Mouse (Mus musculus) adrenal gland, adult 8-10 months (tissue): ENCODE data around the gene Tssc4. TPM values are rescaled to one million over a fixed set of nuclear protein-coding genes. Genes with fewer than 3 reads are reported as not detected.

Experiments used
- DNase-seq: peaks from one replicate; pipeline ENCODE4 v3.0.0; 2022
- total RNA-seq, 4 experiments: library from RNA; stranded (reverse); gene quantifications; 2 replicates each; pipeline ENCODE4 v1.2.4; 2022

Tssc4 gene
- total RNA-seq, 4 experiments from 2014 or later: 26.5 to 36.9 (median 33.5) TPM

DNA sequence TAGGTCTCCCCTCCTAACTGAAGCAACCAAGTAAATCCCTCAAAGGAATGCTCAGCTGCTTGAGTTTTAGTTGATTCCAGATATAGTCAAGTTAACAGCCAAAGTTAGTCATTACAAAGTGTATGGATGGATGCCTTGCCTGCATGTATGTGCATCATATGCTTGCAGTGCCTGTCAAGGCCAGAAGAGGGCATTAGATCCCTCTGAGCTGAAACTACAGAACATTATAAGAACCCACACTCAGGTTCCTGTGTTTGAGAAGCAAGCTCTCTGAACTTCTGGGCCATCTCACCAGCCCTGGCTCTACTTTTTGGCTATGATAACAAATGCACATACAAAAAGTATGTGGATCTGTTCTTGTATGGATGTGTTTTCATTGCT, 24.2 kb upstream of the Tssc4 start:
- DNase-seq: no peak

DNA sequence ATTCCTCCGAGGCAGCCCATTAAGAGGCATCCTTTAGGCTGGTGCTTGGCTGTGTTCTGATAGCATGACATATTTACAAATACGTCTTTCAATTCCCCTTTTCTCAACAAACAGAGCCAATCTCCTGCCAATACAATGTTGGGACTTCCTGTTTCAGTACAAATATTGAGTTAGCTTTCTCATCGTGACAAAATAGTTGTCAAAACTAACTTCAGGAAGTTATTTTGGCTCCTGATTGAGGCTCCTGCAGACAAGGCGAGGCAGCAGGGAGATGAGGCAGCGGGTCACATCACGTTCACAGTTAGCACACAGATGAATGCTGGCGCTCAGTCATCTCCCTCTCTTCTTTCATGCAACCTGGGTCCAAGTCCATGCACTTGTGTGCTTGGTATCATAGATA, 22.7 kb upstream of the Tssc4 start:
- DNase-seq: no peak

DNA sequence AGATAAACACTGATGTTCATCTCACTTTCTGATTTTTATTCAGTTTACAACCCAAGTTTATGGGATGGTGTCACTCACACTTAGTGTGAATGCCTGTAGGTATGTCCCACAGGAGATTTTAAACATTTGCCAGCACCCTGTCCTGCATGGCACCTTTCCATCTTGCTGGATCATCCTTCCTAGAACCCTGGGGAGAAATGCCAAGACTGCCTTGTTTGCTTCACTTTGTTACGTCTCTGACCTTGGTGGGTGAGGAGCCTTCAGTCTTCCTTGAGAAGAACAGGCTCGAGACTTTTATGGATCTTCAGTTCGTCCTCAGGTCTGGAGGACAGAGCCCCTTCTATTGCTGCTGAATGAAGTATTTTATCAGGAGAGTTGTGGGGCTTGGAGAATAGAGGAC, 19.7 kb upstream of the Tssc4 start:
- no peak for DNase-seq

DNA sequence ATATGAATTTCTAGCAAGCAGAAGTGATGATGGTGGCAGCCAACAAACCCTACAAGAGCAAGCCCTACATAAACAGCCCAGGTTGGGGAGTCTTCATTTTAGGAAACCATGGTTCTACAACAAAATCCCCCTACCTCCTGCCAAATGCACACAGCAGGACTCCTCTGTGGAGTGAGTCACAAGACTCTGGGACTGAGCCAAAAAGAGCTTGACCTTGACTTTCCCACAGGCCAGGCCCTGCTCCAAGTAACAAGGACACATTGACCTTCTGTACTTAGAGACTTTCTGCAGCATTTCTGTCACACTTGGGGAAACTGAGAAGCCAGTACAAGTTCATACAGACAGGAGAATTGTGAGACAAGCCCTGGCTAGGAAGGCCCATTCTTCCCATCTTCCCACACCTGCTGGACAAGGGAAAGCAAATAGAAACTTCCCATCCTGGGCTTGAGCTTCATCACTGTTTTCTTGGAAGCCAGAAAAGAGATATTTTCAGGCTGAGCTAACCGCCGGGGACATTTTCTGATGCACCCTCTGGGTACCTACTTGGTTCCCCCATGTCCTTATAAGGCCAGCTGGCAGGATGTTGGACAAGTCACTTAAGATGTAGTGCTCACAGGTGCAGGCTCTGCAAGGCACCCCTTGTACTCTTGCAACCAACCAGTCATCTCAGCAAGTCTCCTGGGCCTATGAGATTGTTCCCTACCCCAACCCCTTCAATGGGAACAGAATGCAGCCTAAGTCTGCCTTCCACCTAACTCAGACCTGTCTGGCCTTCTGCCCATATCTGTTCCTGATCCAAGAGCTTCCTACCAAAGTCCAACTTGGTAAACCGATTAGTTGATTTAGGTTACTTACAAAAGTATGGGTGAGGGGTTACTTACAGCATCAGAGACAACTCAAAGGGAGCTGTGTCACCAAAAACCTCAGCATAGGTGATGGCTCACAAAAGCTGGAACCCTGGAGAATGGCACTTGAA, 18.9 kb upstream of the Tssc4 start:
- peak; percentile 90 for DNase-seq

DNA sequence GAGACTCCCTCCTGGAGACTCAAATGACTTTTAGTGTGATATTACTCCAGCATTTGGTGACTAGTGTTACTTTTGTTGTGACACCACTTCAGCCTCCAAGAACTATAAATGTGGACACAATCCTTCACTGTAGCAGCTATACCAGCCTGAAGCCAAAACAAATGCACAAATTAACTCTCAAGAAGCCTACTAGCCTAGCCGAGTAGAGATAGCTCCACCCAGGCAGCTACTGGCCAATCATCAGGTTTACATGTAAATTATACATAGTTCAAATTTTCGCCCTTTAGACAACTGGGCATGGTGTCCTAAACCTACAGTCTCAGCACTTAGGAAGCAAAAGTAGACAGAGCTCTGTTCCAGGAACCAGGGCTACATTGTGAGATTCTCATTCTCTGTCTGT, 17.7 kb upstream of the Tssc4 start:
- no peak for DNase-seq

DNA sequence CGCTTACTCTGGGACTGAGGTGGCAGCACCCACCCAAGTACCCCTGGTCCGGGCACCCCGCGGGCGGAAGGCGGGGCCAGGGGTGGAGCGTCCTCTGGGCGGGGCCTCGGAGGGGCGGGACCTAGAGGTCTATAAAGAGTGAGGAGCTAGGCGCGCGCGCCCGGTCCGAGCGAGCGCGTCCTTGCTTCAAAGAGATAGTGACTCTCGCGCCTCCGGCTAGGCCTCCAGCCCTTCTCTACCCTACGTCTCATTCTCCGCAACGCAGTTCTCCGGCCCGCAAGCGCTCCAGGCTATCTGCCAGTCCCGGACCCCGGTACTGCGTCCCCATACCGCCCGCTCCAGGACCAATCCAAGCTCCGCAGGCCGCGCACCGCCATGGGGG, 16.4 kb upstream of the Tssc4 start, which contains the start of gene Cd81:
Cd81 (plus strand) TSS at position 114 of the 382 bp plus-strand sequence.
- peak; percentile 85 for DNase-seq

DNA sequence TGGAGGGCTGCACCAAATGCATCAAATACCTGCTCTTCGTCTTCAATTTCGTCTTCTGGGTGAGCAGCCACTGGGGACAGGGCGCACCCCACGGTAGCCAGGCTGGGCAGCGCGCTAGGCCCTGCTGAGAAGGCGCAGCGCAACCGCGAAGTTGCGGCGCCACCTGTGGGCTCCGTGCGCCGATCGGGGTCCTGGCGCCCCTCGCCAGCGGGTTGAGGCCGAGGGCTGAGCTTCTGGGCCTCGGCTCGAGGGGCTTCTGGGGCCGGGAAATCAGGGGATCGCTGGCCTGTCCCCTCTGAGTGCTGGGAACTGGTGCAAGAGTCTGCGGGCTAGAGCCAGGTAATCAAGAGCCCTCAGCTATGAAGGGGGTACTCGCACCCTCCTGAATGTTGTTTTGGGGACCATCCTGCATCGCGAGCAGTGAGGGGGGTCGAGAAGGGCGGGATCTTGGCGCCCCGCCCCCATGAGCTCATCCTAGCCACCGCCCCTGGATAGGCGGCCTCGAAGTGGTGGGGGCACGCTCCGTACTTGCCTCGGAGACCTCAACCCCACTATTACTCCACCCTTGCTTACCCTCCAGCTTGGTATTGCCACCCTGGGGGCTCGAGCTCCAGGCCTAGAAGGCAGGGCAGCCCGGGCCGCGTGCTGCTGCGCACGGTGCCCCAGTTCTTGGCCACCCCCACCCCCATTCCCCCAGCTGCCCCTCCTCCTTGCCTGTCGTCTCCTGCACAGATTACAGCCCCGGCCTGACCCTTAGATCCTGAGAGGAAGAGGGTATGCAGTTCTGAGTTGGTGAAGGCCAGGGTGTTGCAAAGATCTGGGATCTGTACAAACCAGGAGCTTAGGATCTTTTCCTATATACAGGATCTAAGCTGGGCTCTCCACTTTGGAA, 15.8 kb upstream of the Tssc4 start:
- DNase-seq: peak; percentile 74

DNA sequence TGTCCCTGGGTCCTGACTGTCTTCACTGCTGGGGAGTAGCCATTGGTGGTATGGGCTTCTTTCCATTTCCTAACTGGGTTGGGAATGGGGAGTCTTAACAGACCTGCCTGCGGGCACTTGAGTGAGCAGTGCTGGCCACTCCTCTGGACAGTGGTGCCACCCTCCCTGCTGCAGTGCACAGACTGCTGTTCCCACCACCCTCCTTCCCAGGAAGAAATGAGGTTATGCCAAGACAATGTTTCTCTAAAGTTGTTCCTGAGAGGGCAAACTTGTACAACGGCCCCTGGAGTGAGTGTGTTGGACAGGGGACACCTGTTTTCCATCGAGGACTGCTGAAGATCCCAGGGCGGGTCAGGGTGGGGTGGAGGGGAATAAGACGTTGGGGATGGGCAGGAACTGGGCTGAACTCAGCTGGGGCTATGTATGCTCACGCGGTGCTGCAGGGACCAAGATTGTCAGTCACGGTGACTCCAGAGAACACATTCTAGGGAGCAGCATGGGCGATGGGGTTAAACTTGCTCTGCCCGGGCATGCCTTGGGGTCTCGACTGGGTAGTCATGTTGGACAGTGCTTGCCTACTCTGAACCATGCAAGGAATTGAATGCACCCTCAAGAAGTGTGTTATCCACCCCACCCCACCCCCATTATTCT, 15.0 kb upstream of the Tssc4 start:
- DNase-seq: no peak

DNA sequence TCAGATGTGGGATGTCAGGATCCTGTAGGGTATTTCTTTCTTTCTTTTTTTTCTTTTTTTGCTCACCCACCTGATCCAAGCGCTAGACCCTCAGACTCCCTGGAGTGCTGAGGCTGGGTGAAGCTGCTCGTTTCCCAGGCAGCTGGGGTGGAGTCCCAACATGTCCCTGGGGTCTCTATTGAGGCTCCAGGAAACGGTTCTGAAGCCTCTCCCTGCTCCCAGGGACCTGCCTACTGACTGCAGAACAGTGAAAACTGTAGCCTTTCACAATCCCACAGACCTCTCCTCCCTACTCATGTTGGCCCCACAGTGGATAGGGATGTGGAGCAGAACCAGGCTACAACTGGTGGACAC, 14.5 kb upstream of the Tssc4 start:
- DNase-seq: no peak

DNA sequence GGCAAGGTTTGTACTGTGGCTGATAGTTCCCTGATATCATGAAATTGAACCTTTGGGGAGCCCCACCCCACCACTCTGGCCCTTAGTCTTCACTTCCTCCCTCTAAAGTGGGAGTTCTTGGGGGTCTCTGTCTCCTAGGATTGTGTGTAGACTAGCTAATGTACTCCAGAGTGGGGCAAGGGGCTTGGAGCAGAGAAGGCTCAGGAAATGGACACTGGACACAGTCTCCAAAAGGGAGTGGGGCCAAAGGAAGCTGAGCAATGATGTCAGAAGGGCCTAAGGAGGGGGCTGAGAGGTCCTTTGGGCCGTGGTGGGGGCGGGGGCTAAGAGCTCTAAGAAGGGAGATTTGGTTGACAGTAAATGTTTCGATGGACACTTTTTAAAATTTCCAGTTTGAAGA, 14.0 kb upstream of the Tssc4 start:
- no peak for DNase-seq

DNA sequence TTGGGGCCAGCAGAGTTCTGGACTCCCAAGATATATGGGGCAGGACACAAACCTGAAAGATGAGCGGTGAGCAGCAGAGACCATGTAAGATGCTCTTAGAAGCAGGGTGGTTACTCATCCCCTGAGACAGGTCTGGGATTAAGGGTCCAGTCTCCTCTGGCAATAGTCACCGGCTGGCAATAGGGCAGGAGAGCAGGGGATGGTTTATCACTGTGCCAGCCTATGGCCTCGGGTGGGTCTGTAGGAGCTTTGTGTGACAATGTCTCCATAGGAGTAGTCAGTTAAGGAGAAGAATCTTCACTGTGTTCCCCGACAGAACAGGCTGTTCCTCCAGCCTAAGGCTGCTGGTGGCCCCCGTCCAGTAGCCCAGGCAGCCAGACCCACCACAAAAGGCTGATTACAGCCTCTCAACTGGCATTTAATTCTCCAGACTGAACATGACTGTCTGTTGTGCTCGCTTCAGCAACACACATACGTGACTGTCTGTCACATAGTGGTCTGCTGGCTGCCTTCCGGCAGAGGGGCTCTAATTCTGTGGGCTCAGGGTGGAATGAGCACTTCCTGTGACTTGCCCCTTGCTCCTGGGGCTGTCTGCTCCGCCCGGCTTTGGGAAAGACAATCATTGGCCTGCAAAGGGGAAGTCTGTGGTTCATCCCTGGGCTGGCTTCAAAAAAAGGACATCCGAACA, 13.4 kb upstream of the Tssc4 start:
- no peak for DNase-seq

DNA sequence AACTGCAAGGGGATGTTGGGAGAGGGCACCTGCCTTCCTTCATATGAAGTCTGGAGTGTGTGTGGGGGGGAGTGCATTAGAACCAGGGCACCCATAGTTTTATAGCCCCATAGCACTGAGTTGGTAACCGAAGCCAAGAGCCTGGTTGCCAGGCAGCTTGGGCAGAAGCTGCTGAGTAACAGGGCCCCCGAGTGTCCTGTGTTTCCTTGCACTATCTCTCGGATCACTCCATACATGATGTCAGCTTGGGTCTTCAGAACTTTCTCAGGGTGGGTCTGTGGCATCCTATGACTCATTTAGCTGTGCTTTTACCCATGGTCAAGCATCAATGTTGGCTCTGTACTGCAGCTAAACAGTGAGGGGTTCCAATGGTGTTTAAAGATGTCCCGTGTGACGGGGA, 12.0 kb upstream of the Tssc4 start:
- no peak for DNase-seq

DNA sequence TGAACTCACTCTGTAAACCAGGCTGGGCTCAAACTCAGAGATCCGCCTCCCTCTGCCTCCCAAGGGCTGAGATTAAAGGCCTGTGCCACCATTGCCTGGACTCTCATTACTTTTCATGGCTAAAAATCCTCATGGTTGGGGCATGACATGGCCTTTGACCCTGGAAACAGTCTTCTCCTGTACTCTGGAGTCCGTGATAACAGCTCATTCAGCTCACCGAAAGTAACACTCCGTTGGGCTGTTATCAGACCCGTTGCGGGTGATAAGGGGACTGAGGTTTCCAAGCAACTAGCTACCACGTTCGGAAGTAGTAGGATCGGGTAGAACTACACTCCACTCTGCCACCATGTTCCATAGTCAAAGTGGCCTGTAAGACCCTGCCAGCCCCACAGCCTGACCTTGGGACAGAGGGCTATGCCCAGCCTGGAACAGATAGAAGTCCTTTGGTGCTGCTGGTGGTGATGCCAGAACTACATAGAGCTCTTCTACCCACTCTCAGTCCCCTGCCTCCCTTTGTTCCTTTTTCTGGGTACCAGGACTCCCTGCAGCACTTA, 11.3 kb upstream of the Tssc4 start:
- no peak for DNase-seq

DNA sequence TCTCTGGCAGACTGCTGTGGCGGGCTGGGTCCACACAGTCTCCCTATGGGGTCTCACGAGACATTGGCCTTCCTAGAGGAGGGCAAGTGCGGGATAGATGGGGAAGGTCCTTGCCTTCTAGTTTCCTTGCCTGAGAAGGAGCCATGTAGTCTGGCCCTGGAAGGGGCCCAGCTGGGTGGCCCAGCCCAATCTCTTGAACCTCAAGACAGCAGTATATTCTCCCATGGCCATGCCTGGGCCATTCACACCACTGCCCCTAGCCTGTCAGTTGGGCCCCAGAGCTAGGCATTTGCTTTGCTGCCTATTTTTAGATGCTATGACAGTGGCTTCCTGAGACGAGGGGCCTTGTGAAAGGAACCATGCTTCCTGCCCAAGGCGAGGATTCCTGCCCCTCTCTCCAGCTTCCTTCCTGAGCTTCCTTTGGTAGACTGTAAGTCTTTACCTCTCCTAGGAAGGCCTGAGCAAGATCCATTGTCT, 10.8 kb upstream of the Tssc4 start:
- no peak for DNase-seq

DNA sequence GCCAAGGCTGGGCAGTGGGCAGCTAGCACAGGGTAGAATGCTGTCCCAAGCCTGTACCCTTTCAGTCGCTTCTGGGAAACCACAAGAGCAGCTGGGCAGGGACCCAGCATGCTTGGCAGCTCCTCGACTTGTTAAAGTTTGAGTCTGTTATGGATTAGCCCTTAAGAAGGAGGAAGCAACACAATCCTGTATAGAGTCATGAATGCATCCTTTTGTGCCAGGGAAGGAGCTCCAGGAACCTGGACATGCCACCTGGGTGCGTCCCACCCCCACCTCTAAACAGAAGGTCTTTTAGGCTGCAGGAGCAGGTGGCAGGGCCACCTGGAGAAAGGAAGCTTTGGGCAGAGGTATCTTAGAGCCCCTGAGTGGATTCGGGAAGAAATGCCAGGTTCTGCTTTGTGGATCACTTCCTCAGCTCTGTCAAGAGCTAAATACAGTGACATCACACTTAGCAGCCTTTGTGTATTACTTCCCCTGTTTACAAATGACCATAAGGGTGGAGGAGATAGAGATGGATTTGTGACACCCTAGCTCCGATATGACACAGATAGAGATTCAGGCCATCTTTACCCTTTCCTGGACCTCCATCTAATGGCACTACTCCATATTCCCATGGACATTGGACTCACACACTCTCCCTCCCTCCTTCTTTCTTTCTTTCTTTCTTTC, 9.7 kb upstream of the Tssc4 start:
- DNase-seq: no peak

DNA sequence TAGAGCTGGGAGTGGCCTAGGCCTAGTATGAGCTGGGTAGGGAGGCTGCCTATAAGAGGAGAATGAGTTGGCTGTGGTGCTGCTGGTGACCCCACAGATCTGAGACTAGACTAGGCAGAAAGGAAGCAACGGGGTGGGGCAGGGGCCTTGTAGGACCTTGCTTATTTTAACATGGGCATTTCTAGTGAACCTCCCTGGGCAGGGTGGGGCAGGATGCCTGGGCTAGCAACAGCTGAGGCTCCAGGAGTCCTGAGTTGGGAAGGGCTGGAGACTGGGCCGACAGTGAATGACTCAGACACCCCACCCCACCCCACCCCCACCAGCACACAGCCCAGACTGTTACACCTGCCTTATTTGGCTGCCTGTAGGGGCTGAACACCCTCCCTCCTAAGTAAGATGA, 6.3 kb upstream of the Tssc4 start:
- DNase-seq: no peak

DNA sequence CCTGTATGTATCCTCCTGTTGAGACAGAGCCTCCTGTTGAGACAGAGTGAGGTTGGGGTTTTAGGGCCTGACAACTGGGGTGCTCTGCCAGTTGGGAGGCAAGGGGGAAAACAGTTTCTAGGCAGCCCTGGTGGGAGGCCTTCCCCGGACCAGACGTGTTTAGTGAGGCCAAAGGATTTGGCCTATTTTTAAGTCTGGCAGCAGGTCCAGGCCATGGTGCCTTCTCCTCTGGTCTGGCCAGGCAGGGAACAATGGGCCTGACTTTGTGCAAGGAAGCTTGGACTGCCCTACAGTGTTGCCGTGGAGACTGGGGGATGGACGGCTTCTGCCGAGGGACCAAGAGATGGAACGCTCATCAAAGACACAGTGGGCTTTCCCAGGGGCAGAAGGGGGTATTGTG, 4.8 kb upstream of the Tssc4 start:
- no peak for DNase-seq

DNA sequence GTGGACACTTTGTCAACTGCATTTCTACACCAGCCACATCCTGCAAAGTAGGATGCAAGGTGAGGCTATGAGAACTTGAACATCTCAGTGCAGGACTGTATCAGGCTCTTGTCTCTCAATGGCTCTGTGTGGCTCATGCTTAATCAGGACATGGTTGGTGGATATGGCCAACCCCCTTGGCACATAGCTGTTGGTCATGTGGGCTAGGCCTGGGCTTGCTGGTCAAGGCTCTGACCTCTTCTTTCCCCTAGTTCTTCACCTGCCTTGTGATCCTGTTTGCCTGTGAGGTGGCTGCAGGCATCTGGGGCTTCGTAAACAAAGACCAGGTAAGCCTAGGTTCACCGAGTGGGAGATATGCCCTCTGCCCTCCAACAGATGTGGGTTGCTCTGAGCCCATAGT, 3.4 kb upstream of the Tssc4 start:
- no peak for DNase-seq

DNA sequence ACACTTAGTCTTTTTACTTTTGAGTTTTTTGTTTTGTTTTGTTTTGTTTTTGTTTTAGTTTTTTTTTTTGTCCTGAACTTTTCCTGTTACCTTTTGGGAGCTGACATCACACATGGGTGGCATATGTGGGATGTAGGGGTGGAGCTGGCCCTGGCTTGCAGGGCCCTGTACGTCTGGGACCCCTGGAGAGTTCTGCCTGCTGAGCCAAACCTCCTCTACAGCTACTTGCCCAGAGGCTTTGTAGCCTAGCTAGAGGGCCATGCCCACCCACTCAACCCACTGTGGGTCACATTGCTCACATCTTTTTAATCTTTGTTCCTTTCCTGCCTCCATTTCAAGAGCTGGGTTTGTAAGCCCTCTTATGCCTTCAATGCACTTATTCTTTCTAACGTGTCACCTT, 1.6 kb upstream of the Tssc4 start:
- no peak for DNase-seq

DNA sequence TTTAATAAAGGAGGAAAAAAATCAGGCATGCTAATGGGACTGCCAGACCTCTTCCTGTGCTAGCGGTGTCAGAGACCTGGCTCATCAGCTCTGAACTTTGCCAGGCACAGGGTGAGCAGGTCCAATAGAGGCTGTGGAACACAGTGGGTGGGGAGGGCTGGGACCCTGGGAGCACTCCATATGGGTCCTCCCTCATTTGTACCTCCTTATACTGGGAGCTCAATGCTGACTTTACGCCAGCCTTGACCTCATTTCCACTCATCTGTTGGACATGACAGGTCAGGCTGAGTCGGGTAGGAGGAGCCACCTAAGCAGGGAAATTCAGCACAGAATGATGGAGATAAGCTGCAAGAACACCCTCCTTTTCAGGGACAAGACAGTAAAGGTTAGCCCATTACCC, 1.2 kb upstream of the Tssc4 start:
- DNase-seq: no peak

DNA sequence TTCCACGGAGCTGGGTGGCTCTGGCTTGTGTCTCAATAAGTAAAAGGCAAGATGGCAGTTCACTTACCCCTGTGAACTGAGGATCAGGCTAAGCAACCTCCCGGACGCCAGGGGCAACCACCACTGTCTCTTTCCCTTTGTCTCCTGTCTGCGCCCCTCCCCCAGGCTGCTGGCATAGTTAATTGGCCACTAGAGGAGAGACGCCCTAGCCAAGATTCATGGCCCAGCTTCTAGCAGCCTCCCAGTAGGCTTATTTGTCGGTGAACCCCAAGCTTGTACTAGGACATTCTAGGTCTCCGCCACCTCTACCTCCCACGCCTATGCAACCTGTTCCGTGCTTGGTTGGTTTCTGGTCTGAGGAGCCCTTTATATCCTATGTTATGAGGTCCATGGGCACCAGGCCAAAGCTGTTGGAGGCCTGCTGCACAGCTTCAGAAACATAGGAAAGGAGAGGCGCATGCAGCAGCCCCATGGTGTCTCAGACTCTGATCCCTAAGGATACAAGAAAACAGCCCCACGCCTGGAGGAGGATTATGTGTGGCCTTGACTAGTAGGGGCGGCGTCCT, 650 bp upstream of the Tssc4 start:
- no peak for DNase-seq
